Mouse (Mus musculus): ENCODE data around the gene Aplp1.

DNA sequence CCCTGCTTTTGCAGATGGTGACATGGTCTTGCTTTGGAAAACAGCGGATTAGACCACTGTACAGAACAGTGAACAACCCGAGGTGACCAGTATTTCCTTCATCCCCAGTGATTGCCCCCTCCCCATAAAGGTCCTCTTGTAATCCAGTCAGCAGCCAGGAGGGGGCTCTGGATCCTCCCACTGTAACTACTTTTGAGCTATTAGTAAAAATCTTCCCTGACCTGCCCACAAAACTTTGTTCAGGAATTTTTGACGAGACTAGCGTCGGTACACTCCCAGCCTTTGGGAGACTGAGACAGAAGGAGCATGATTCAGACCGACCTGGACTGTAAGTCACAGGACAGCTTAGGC, 45.6 kb upstream of the Aplp1 start:
- no peak for TF ChIP-seq CTCF (IDR thresholded peaks at IDR 0.05; ENCODE audit: control insufficient read depth, insufficient read depth, insufficient read length)
- TF ChIP-seq MYOD1 (IDR thresholded peaks at IDR 0.05; ENCODE audit: control insufficient read depth, insufficient read length, low read depth): no peak

Measured in C2C12 (cell line).